Mouse (Mus musculus) heart, postnatal 36 days (tissue): ENCODE measurements at regions not wholly inside any gene's neighbourhood (a gene's known extent, or its start where the extent isn't known, plus 50 kb on each side); places are given as distances from the start of the nearest gene placed in this dataset.

Source experiments
- DNase-seq, 2 experiments: peaks; one replicate each; pipeline ENCODE4 v3.0.0; 2021 to 2022
- intact Hi-C: fragments of 180-260 bp; cut with DNase I; formaldehyde crosslinking; loops from one replicate; pipeline ENCODE4 v1.15.1; 2025

- no peak for DNase-seq
- intact Hi-C loops, result no loop called here
Observed at GRCm38 (mm10) chr17:22795213-22795612, 71.7 kb downstream of the Zfp945 start.

GRCm38 (mm10) chr17:22784481-22784880 is 82.5 kb downstream of the Zfp945 start:
- no peak for DNase-seq
- intact Hi-C loops, result no loop called here

- intact Hi-C loops, result loop anchor here (10.0 kb wide), 1 partner anchor 449 kb away; the partner anchor contains the start of gene Zfp40
- DNase-seq, result no peak
Observed at GRCm38 (mm10) chr17:22745736-22746135, 121.2 kb downstream of the Zfp945 start.

- DNase-seq, result peak; percentile 56 to 61
- intact Hi-C loops, result loop anchor here (5.0 to 10.0 kb wide), 3 partner anchors 78 to 455 kb away; partner anchors contain the start of genes Zfp40 and Zfp945
Observed at GRCm38 (mm10) chr17:22739581-22740178, 127.3 kb downstream of the Zfp945 start.

GRCm38 (mm10) chr17:22739173-22739572 is 127.8 kb downstream of the Zfp945 start:
- no peak for DNase-seq
- intact Hi-C loops, result loop anchor here (5.0 kb wide), 1 partner anchor 128 kb away; the partner anchor contains the start of gene Zfp945

GRCm38 (mm10) chr17:22736360-22736759 is 130.6 kb downstream of the Zfp945 start:
- DNase-seq, result no peak
- intact Hi-C loops, result loop anchor here (5.0 kb wide), 1 partner anchor 131 kb away; the partner anchor contains the start of gene Zfp945
